Mouse (Mus musculus): ENCODE data around the gene Slc38a4. TPM values are rescaled to one million over a fixed set of nuclear protein-coding genes. Genes with fewer than 3 reads are reported as not detected.

Gene Slc38a4
- polyA plus RNA-seq, 1 experiment from 2014 or later, result 70.0 TPM

GRCm38 (mm10) chr15:97072859-97073826 lies 17.4 kb upstream of the Slc38a4 start:
- Histone ChIP-seq H3K27me3 (no peaks in the 10 kb centered on the region), H3K4me1 (peaks cover 14% of the 10 kb centered on the region), H3K4me3 (no peak overlapping the region), H3K9ac (no peak overlapping the region), H3K27ac (no peak overlapping the region), H3K4me2 (no peak overlapping the region), H3K36me3 (no peaks in the 10 kb centered on the region), H3K9me3 (no peaks in the 10 kb centered on the region)
- 51% methylated on average over 13 of the region's 13 CpGs for WGBS
- no peak for ATAC-seq (ENCODE audit: borderline replicate concordance, extremely low read depth, low FRiP score, low TSS enrichment)

- H3K9ac ChIP-seq, result no peak overlapping the region
- H3K4me2 ChIP-seq, result no peak overlapping the region
- H3K27ac ChIP-seq, result peak overlapping the region; percentile 35
- WGBS, result 26% methylated on average over 8 of the region's 8 CpGs
- ATAC-seq (ENCODE audit: borderline replicate concordance, extremely low read depth, low FRiP score, low TSS enrichment), result peak; percentile 62; the same call in 1 of the 2 replicates
- no peaks in the 10 kb centered on the region for H3K36me3 ChIP-seq
- H3K4me3 ChIP-seq, result no peak overlapping the region
- H3K27me3 ChIP-seq, result no peaks in the 10 kb centered on the region
- no peaks in the 10 kb centered on the region for H3K9me3 ChIP-seq
- H3K4me1 ChIP-seq, result peaks cover 12% of the 10 kb centered on the region
Measured at GRCm38 (mm10) chr15:97067340-97068136, 11.8 kb upstream of the Slc38a4 start.

- Histone ChIP-seq H3K27me3 (no peaks in the 10 kb centered on the region), H3K4me2 (no peak overlapping the region), H3K4me3 (no peak overlapping the region), H3K9ac (no peak overlapping the region), H3K9me3 (no peaks in the 10 kb centered on the region), H3K27ac (peak overlapping the region; percentile 35; the same call in 1 of the 2 replicates), H3K36me3 (no peaks in the 10 kb centered on the region), H3K4me1 (peaks cover 12% of the 10 kb centered on the region)
- no peak for ATAC-seq (ENCODE audit: borderline replicate concordance, extremely low read depth, low FRiP score, low TSS enrichment)
- WGBS, result 25% methylated on average over 5 of the region's 5 CpGs
Measured at GRCm38 (mm10) chr15:97066937-97067336, 11.2 kb upstream of the Slc38a4 start.

- Histone ChIP-seq H3K9ac (no peak overlapping the region), H3K4me3 (no peak overlapping the region), H3K36me3 (no peaks in the 10 kb centered on the region), H3K4me1 (peaks cover 12% of the 10 kb centered on the region), H3K9me3 (no peaks in the 10 kb centered on the region), H3K4me2 (no peak overlapping the region), H3K27me3 (no peaks in the 10 kb centered on the region), H3K27ac (no peak overlapping the region)
- 85% methylated on average over 5 of the region's 5 CpGs for WGBS
- no peak for ATAC-seq (ENCODE audit: borderline replicate concordance, extremely low read depth, low FRiP score, low TSS enrichment)
Measured at GRCm38 (mm10) chr15:97063211-97063610, 7.5 kb upstream of the Slc38a4 start.

GRCm38 (mm10) chr15:97060973-97061372 lies 5.2 kb upstream of the Slc38a4 start:
- Histone ChIP-seq H3K36me3 (no peaks in the 10 kb centered on the region), H3K27me3 (no peaks in the 10 kb centered on the region), H3K4me1 (no peaks in the 10 kb centered on the region), H3K9me3 (no peaks in the 10 kb centered on the region), H3K4me2 (no peak overlapping the region), H3K9ac (no peak overlapping the region), H3K4me3 (no peak overlapping the region), H3K27ac (no peak overlapping the region)
- 68% methylated on average over 8 of the region's 8 CpGs for WGBS
- no peak for ATAC-seq (ENCODE audit: borderline replicate concordance, extremely low read depth, low FRiP score, low TSS enrichment)

DNA sequence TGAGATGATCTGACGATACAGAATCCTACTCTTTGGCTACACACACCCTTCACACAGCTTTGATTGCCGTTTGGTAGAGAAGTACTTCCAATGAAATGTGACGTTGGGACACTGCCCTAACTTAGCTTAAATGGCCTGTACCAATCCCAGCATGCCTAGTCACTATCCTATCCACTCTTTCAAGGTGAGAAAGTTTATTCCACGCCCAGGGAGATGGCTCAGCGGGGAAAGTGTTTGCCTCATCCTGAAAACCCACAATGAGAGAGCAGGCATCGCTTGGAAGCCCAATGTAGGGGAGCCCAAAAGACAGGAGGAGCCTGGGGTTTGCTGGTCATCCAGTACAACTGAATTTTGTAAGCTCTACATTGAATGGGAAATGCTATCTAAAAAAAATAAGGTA lies 4.8 kb upstream of the Slc38a4 start:
- ATAC-seq (ENCODE audit: borderline replicate concordance, extremely low read depth, low FRiP score, low TSS enrichment), result no peak
- no peak overlapping the region for H3K4me3 ChIP-seq
- H3K27me3 ChIP-seq, result no peaks in the 10 kb centered on the region
- H3K27ac ChIP-seq, result no peak overlapping the region
- H3K9ac ChIP-seq, result no peak overlapping the region
- H3K9me3 ChIP-seq, result no peaks in the 10 kb centered on the region
- H3K4me2 ChIP-seq, result no peak overlapping the region
- no peaks in the 10 kb centered on the region for H3K36me3 ChIP-seq
- 88% methylated on average over 6 of the region's 6 CpGs for WGBS
- no peaks in the 10 kb centered on the region for H3K4me1 ChIP-seq

DNA sequence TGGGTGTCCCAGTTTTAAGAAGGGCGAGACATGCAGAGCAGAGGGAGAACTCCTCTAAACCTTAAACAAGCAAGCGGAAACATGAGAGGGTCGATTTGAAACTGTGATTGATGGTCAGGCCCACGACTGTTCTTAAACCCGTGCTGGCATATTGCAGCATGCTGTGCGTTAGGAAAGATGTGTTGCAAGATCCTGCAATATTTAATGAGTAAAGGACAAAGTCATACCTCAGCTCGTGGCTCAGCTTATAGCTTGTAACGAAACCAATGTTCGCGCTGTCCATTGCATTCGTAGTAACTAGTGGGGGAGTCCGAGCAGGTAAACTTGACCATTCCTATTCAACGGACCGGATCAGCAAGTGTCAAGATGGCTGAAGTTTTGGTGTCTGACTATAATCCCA lies 4.3 kb upstream of the Slc38a4 start:
- Histone ChIP-seq H3K27me3 (no peaks in the 10 kb centered on the region), H3K4me3 (no peak overlapping the region), H3K9me3 (no peaks in the 10 kb centered on the region), H3K27ac (no peak overlapping the region), H3K4me1 (no peaks in the 10 kb centered on the region), H3K9ac (no peak overlapping the region), H3K4me2 (no peak overlapping the region), H3K36me3 (no peaks in the 10 kb centered on the region)
- no peak for ATAC-seq (ENCODE audit: borderline replicate concordance, extremely low read depth, low FRiP score, low TSS enrichment)
- 74% methylated on average over 14 of the region's 14 CpGs for WGBS

- no peak overlapping the region for H3K27ac ChIP-seq
- H3K27me3 ChIP-seq, result no peaks in the 10 kb centered on the region
- ATAC-seq (ENCODE audit: borderline replicate concordance, extremely low read depth, low FRiP score, low TSS enrichment), result no peak
- no peak overlapping the region for H3K4me3 ChIP-seq
- no peak overlapping the region for H3K9ac ChIP-seq
- 71% methylated on average over 24 of the region's 24 CpGs for WGBS
- no peaks in the 10 kb centered on the region for H3K9me3 ChIP-seq
- H3K36me3 ChIP-seq, result no peaks in the 10 kb centered on the region
- H3K4me1 ChIP-seq, result no peaks in the 10 kb centered on the region
- H3K4me2 ChIP-seq, result no peak overlapping the region
Measured at GRCm38 (mm10) chr15:97059071-97060041, 3.6 kb upstream of the Slc38a4 start.

DNA sequence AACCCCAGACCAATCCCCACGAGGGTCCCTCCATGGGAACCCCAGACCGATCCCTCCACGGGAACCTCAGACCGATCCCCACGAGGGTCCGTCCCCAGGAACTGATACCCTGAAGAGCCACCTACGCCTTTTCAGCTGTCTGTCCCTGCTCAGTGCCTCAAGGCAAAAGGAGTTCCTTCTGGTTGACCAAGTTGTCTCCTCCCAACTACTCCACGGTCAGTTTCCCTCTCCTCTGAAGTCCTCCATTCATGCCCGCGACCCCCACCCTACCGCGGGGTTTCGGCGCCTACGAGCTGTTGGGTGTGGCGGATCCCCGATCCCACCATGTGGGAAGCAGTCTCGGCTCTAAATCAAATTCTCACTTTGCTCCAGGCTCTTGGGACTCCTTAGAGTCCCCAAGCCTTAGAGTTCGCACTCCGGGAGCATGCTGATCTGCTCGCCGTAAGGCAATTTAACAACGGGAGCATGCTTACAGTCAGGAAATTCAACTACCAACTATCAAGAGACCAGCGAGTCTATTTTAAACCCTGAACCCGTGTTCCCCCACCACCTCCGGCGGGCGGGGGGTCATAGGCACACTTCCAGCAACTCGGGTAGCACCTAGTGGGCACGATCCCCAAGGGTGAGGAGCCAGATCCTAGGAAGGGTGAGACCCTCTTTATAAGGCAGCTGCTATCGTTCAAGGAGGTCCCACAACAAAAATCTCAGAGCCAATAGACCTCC lies 828 bp downstream of the Slc38a4 start:
- Histone ChIP-seq H3K27ac (peak overlapping the region; percentile 61), H3K36me3 (no peaks in the 10 kb centered on the region), H3K4me2 (peak overlapping the region; percentile 83), H3K9me3 (no peaks in the 10 kb centered on the region), H3K4me1 (peaks cover 3% of the 10 kb centered on the region), H3K27me3 (no peaks in the 10 kb centered on the region), H3K9ac (peak overlapping the region; percentile 63), H3K4me3 (peak overlapping the region; percentile 52)
- WGBS, result 44% methylated on average over 31 of the region's 31 CpGs
- peak; percentile 41; the same call in 1 of the 2 replicates for ATAC-seq (ENCODE audit: borderline replicate concordance, extremely low read depth, low FRiP score, low TSS enrichment)

GRCm38 (mm10) chr15:97054131-97054530 lies 1.6 kb downstream of the Slc38a4 start:
- no peak for ATAC-seq (ENCODE audit: borderline replicate concordance, extremely low read depth, low FRiP score, low TSS enrichment)
- H3K9me3 ChIP-seq, result no peaks in the 10 kb centered on the region
- no peaks in the 10 kb centered on the region for H3K36me3 ChIP-seq
- 54% methylated on average over 15 of the region's 15 CpGs for WGBS
- H3K4me1 ChIP-seq, result peaks cover 6% of the 10 kb centered on the region
- H3K4me2 ChIP-seq, result peak overlapping the region; percentile 83
- H3K27me3 ChIP-seq, result no peaks in the 10 kb centered on the region
- peak overlapping the region; percentile 63 for H3K9ac ChIP-seq
- 0 out of 2 replicates have a peak overlapping the region, but pooled peaks have one; percentile 61 for H3K27ac ChIP-seq
- peak overlapping the region; percentile 52 for H3K4me3 ChIP-seq

Data from lung, embryonic 15.5 days (tissue).